Mouse (Mus musculus) neural tube, embryonic 11.5 days (tissue): ENCODE data around the gene Prl7a1. TPM values are rescaled to one million over a fixed set of nuclear protein-coding genes. Genes with fewer than 3 reads are reported as not detected.

ENCODE experiments used
- ATAC-seq: fragments of 200-750 bp; cut with Nextera tagmentation; 2 replicates; pipeline ENCODE4 v1.8.0; 2017; ENCODE audit warnings: moderate number of reproducible peaks, mild to moderate bottlenecking, moderate TSS enrichment, moderate library complexity; ENCODE audit not compliant: insufficient read depth, low FRiP score, low TSS enrichment
- DNase-seq: peaks from one replicate; pipeline ENCODE4 v3.0.0-alpha.2; 2015; ENCODE audit warnings: low spot score
- H3K27ac ChIP-seq: fragments of 300-500 bp; sonication (generic); 2 replicates; pipeline ENCODE4 v1.5.1; 2014; ENCODE audit warnings: low read depth, mild to moderate bottlenecking, low read length
- H3K27me3 ChIP-seq: fragments of 300-500 bp; sonication (generic); 2 replicates; pipeline ENCODE4 v1.6.1; 2014; ENCODE audit warnings: mild to moderate bottlenecking, low read length, mixed read lengths; ENCODE audit not compliant: control insufficient read depth, insufficient read depth
- H3K36me3 ChIP-seq: fragments of 300-500 bp; sonication (generic); 2 replicates; pipeline ENCODE4 v1.6.1; 2014; ENCODE audit warnings: mild to moderate bottlenecking, low read length, moderate library complexity, mixed read lengths; ENCODE audit not compliant: control insufficient read depth, insufficient read depth
- H3K4me1 ChIP-seq: fragments of 300-500 bp; sonication (generic); 2 replicates; pipeline ENCODE4 v1.6.1; 2014; ENCODE audit warnings: low read length, mixed read lengths; ENCODE audit not compliant: control insufficient read depth, insufficient read depth
- H3K4me2 ChIP-seq: fragments of 300-500 bp; sonication (generic); 2 replicates; pipeline ENCODE4 v1.6.1; 2014; ENCODE audit warnings: low read depth, mild to moderate bottlenecking, moderate library complexity
- H3K4me3 ChIP-seq: fragments of 300-500 bp; sonication (generic); 2 replicates; pipeline ENCODE4 v1.5.1; 2014; ENCODE audit warnings: low read depth, low read length
- H3K9ac ChIP-seq: fragments of 300-500 bp; sonication (generic); 2 replicates; pipeline ENCODE4 v1.6.1; 2014; ENCODE audit warnings: mild to moderate bottlenecking, low read length
- H3K9me3 ChIP-seq: fragments of 300-500 bp; sonication (generic); 2 replicates; pipeline ENCODE4 v1.6.1; 2016; ENCODE audit warnings: low read length; ENCODE audit not compliant: control insufficient read depth
- WGBS: fragments of 180-500 bp; shearing (Covaris S2); extraction: QIAGEN DNeasy Blood & Tissue Kit; methylation state at CpG from one replicate; pipeline ENCODE4 v1.1.7; 2014; 5-methylcytosine and 5-hydroxymethylcytosine counted together
- polyA plus RNA-seq: library from polyadenylated mRNA; unstranded; fragments of >200 nt; fragmentation: Nextera tagmentation; extraction: Ambion mirVana; gene quantifications from 2 replicates; pipeline ENCODE4 v1.2.1, GENCODE M21; 2014

The Prl7a1 gene
- polyA plus RNA-seq = not detected in 2 replicates

DNA sequence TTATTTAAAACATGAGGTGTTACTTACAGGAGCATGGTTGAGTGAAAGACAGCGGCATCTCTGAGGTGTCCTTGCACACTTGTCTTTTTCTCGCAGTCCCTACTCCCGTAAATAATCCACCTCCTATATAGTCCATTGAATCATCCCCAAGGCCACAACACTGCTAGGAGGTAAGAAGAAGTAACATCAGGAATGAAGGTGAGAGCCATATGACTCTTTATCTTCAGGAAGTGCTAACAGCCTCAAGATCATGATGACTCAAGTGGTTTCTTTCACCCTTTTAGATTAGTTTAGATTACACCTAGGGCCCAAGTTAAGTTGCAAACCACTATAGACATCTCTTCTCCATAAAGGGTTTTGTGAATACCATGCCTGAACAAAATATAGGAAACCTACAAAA is at the start of gene Prl7a1:
Prl7a1 (minus strand) TSS at position 101 of the 400 bp plus-strand sequence.
- Histone ChIP-seq H3K36me3 (no peaks in the 10 kb centered on the region), H3K4me1 (no peaks in the 10 kb centered on the region), H3K9ac (no peak within 1 kb of the TSS), H3K4me3 (no peak within 1 kb of the TSS), H3K27me3 (no peaks in the 10 kb centered on the region), H3K4me2 (no peak within 1 kb of the TSS), H3K9me3 (no peaks in the 10 kb centered on the region), H3K27ac (no peak within 1 kb of the TSS)
- ATAC-seq (no peak), DNase-seq (no peak)
- WGBS = 95% methylated on average over 3 of the region's 3 CpGs

DNA sequence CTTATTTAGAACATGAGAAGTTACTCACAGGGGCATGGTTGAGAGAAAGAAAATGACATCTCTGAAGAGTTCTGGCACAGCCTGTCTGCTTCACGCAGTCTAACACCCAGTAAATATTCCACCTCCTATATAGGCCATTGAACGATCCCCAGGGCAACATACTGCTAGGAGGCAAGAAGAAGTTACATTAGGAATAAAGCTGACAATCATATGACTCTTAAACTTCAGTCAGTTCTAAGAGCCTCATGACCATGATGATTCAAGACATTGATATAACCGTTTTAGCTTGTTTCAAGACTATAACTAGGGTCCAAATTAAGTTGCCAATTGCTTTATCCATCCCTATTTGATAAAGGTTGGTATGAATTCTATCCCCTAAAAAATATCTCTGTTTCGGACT is 25.6 kb upstream of the Prl7a1 start, which contains the start of gene Prl7a2:
Prl7a2 (minus strand) TSS at position 101 of the 400 bp plus-strand sequence.
- Histone ChIP-seq H3K4me2 (no peak within 1 kb of the TSS), H3K9me3 (no peaks in the 10 kb centered on the region), H3K36me3 (no peaks in the 10 kb centered on the region), H3K27me3 (no peaks in the 10 kb centered on the region), H3K4me1 (no peaks in the 10 kb centered on the region), H3K9ac (no peak within 1 kb of the TSS), H3K4me3 (no peak within 1 kb of the TSS), H3K27ac (no peak within 1 kb of the TSS)
- 83% methylated on average over 4 of the region's 4 CpGs for WGBS
- ATAC-seq (no peak), DNase-seq (no peak)

DNA sequence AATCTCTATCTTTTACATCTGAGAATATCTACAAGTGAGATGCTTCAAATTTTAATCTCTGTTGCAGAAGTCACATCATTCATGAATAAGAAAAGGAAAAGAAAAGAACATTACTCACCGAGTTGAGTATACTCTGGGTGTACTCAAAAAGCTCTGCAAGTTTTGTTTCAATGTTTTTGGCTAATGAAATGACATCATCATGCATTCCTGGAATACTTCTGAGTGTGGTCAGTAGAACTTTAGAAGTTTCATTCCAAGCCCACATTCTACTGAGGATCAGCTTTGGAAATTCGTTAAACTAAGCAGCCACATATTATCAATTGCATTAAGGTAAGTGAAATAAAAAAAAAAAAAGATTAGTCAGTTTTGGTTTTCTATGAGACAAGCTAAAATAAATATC is 18.5 kb upstream of the Prl7a1 start:
- no peaks in the 10 kb centered on the region for H3K9me3 ChIP-seq

DNA sequence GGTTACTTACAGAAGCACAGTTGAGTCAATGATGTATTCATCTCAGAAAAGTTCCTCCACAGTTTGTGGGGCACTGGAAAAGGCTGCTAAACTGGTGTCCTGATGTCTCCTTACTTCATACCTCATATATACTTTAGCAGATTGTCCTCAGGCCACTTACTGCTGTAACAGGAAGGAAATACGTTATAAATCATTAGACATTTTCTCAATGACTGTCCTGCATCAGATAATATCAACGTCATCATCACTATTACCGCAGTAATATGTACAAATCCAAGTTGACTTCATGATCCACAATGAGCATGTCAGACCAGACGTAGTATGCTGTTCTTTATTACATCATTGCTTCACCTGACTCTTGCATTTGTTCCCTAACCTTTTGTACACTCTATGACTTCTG is 31.8 kb downstream of the Prl7a1 start, which contains the start of gene Prl7b1:
Prl7b1 (minus strand) TSS at position 101 of the 400 bp plus-strand sequence.
- DNase-seq = no peak
- H3K36me3 ChIP-seq = no peaks in the 10 kb centered on the region
- no peak for ATAC-seq
- H3K27ac ChIP-seq = no peak within 1 kb of the TSS
- H3K9ac ChIP-seq = no peak within 1 kb of the TSS
- H3K27me3 ChIP-seq = no peaks in the 10 kb centered on the region
- H3K4me2 ChIP-seq = no peak within 1 kb of the TSS
- 76% methylated on average over 4 of the region's 4 CpGs for WGBS
- H3K4me3 ChIP-seq = no peak within 1 kb of the TSS
- H3K4me1 ChIP-seq = no peaks in the 10 kb centered on the region
- H3K9me3 ChIP-seq = no peaks in the 10 kb centered on the region

More for the DNA sequence above, 18.5 kb upstream of the Prl7a1 start:
- no peak overlapping the region for H3K4me2 ChIP-seq
- ATAC-seq = no peak
- H3K9ac ChIP-seq = no peak overlapping the region
- H3K36me3 ChIP-seq = no peaks in the 10 kb centered on the region
- no peak for DNase-seq
- H3K4me1 ChIP-seq = no peaks in the 10 kb centered on the region
- H3K4me3 ChIP-seq = no peak overlapping the region
- 86% methylated on average over 2 of the region's 2 CpGs for WGBS
- no peaks in the 10 kb centered on the region for H3K27me3 ChIP-seq
- no peak overlapping the region for H3K27ac ChIP-seq

Other genes with a start within 250 kb of the Prl7a1 start
- not detected in 2 replicates for gene Prl8a6, start 203.8 kb downstream of the Prl7a1 start, polyA plus RNA-seq
- gene Prl8a8, start 129.3 kb downstream of the Prl7a1 start, polyA plus RNA-seq = not detected in 2 replicates
- not detected in 2 replicates for gene Prl8a9, start 77.9 kb downstream of the Prl7a1 start, polyA plus RNA-seq
- gene Prl8a1, start 60.3 kb downstream of the Prl7a1 start, polyA plus RNA-seq = not detected in 2 replicates
- not detected in 2 replicates for gene Prl7b1, start 31.9 kb downstream of the Prl7a1 start, polyA plus RNA-seq
- not detected in 2 replicates for gene Prl7a2, start 25.5 kb upstream of the Prl7a1 start, polyA plus RNA-seq
- not detected in 2 replicates for gene Prl7d1, start 74.2 kb upstream of the Prl7a1 start, polyA plus RNA-seq
- gene Prl7c1, start 138.3 kb upstream of the Prl7a1 start, polyA plus RNA-seq = not detected in 2 replicates
- gene Prl2a1, start 159.2 kb upstream of the Prl7a1 start, polyA plus RNA-seq = not detected in 2 replicates
- gene Prl2c1, start 206.8 kb upstream of the Prl7a1 start, polyA plus RNA-seq = not detected in 2 replicates